Mouse (Mus musculus) telencephalon, adult 2 months (tissue): Measurements from ENCODE around the gene Pwwp2b.

Experiments
- DNase-seq: peaks from one replicate; pipeline ENCODE4 v3.0.0-alpha.2; 2011; ENCODE audit warnings: low read depth, low spot score

Gene Pwwp2b

GRCm38 (mm10) chr7:139224725-139225124 is 23.6 kb upstream of the Pwwp2b start:
- no peak for DNase-seq

GRCm38 (mm10) chr7:139226416-139226815 is 21.9 kb upstream of the Pwwp2b start:
- no peak for DNase-seq

- no peak for DNase-seq
Observed at GRCm38 (mm10) chr7:139228447-139229171, 19.7 kb upstream of the Pwwp2b start.

- DNase-seq = no peak
Observed at GRCm38 (mm10) chr7:139229837-139230236, 18.4 kb upstream of the Pwwp2b start.

GRCm38 (mm10) chr7:139230241-139230640 is 18.0 kb upstream of the Pwwp2b start:
- DNase-seq = no peak

- no peak for DNase-seq
Observed at GRCm38 (mm10) chr7:139233714-139234113, 14.6 kb upstream of the Pwwp2b start.

GRCm38 (mm10) chr7:139234426-139235188 is 13.7 kb upstream of the Pwwp2b start:
- no peak for DNase-seq

- no peak for DNase-seq
Observed at GRCm38 (mm10) chr7:139235651-139236358, 12.5 kb upstream of the Pwwp2b start.

GRCm38 (mm10) chr7:139239432-139239831 is 8.8 kb upstream of the Pwwp2b start:
- DNase-seq = no peak

GRCm38 (mm10) chr7:139246086-139246485 is 2.2 kb upstream of the Pwwp2b start:
- no peak for DNase-seq

GRCm38 (mm10) chr7:139246931-139247880 is 1.1 kb upstream of the Pwwp2b start:
- DNase-seq = peak; percentile 70

- no peak for DNase-seq
Observed at GRCm38 (mm10) chr7:139248615-139249405, 528 bp downstream of the Pwwp2b start.

GRCm38 (mm10) chr7:139249406-139250210 is 1.3 kb downstream of the Pwwp2b start:
- no peak for DNase-seq

- no peak for DNase-seq
Observed at GRCm38 (mm10) chr7:139251881-139252301, 3.6 kb downstream of the Pwwp2b start.

GRCm38 (mm10) chr7:139252566-139252965 is 4.3 kb downstream of the Pwwp2b start:
- no peak for DNase-seq

GRCm38 (mm10) chr7:139252986-139253385 is 4.7 kb downstream of the Pwwp2b start:
- no peak for DNase-seq

GRCm38 (mm10) chr7:139253462-139253861 is 5.2 kb downstream of the Pwwp2b start:
- DNase-seq = no peak

GRCm38 (mm10) chr7:139254626-139255025 is 6.3 kb downstream of the Pwwp2b start:
- no peak for DNase-seq

GRCm38 (mm10) chr7:139257752-139258542 is 9.7 kb downstream of the Pwwp2b start:
- no peak for DNase-seq
